Mouse (Mus musculus) liver, embryonic 14.5 days (tissue): ENCODE measurements around the gene Szrd1.

Experiments used
- CTCF ChIP-seq: IDR thresholded peaks from 2 replicates; pipeline ENCODE4 v1.5.1; 2016; ENCODE audit warnings: antibody characterized with exemption, low read depth, control low read depth
- EP300 ChIP-seq: IDR thresholded peaks from 2 replicates; pipeline ENCODE4 v1.6.1; 2016; ENCODE audit warnings: antibody characterized with exemption, low read depth

GRCm38 (mm10) chr4:141149116-141149515 is 9.5 kb upstream of the Szrd1 start:
- TF ChIP-seq CTCF (no peak), EP300 (no peak)
